Mouse (Mus musculus) cerebellum, adult 9-11 months (tissue): ENCODE results near the gene Myo9b.
"Not testable (repeated sequence)": the region's sequence is repeated elsewhere in the genome, so short reads cannot be mapped to it uniquely, and the experiment has no call there.

Experiments used
- DNase-seq: peaks from one replicate; pipeline ENCODE4 v3.0.0; 2022

Myo9b gene

DNA sequence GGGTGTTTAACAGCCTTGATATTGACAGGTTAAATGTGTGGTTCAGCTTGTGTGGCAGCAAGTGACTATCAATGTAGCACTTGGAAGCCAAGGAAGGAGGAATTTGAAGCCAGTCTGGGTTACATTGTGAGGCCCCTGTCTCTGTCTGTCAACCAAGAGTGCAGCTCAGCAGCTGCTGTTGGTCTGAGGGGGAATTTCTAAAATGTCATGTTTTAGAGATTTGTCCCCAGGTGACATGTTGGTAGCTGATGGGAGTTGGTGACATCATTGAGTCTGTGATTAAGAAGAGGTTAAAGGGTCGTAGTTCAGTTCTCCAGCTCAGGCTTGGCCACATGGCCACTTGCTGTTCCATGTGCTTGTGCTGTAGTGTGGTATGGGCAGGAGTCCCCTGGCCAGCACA lies 24.9 kb downstream of the Myo9b start:
- no peak for DNase-seq

DNA sequence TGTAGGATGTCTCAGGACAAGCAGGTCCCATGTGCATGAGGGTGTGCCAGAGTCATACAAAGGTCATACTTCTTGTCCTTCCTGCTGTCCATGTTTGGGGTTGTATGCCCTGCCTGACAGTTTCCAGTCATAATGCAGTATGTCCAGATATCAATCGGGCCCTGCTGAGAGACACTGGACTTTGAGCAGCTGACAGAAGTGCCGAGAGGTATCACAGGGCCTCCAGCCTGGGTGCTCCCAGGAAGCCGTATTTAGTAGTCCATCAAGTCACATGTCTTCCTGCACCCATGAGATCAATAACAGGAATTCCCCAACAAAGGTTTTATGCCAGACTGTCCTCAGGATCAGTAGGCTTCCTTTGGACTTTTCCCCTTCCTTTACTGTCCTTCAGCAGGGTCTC lies 27.2 kb downstream of the Myo9b start:
- no peak for DNase-seq

- no peak for DNase-seq
Observed at GRCm38 (mm10) chr8:71302788-71303187, 30.3 kb downstream of the Myo9b start.

GRCm38 (mm10) chr8:71303632-71304031 lies 31.1 kb downstream of the Myo9b start:
- DNase-seq, result no peak

DNA sequence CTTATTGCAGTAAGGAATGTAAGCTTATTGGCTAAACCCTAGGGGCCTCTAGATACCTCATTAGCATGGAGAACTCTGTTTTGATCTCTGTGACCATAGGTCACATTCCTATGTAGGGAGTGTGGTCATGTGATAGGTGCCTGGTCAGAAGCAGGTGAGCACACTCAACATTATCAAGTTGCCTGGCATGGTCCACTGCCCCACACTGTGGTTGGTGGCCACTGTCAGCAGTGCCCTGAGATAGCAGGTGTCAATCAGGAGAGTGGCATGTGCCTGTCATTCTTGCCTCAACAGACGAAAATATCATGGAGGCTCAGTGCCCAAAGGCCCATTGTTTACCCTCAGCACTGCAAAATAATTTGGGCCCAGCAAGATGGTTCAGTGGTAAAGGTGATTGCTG lies 33.5 kb downstream of the Myo9b start:
- DNase-seq, result no peak

- no peak for DNase-seq
Observed at GRCm38 (mm10) chr8:71307371-71307770, 34.9 kb downstream of the Myo9b start.

DNA sequence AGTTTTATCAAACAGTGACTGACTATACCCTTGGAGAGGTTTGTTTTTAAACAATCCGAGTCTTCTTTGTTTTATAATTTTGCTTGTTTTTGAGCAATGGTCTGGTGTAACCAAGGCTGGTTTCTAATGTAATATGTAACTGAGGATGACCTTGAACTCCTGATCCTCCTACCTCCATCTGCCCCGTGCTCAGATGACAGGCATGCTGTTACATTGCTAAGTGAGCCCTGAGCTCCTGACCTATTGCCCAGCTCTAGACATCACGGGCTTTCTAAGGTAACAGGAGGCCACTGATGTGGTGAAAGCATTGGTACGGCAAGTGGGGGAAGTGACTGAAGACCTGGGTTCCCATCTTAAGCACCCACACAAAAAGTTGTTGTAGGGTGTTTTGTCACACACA lies 35.4 kb downstream of the Myo9b start:
- DNase-seq, result no peak

- no peak for DNase-seq
Observed at GRCm38 (mm10) chr8:71310446-71310845, 37.9 kb downstream of the Myo9b start.

- DNase-seq, result no peak
Observed at GRCm38 (mm10) chr8:71312700-71313099, 40.2 kb downstream of the Myo9b start.

DNA sequence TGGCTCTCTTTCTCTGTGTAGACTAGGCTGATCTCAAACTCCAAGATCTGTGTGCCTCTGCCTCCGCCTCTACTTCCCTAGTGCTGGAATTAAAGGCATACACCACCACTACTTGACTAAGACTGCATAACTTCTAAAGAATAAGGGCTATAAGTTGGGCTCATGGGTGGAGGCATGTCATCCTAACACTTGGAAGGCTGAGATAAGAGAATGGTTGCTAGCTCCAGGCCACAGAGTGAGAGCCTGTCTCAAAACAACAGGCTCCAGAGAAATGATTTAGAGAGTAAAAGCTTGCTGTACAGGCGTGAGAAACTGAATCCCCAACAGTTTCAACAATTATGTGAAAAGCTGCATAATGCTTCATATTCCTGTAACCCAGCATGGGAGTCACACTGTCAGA lies 41.4 kb downstream of the Myo9b start:
- DNase-seq, result no peak

DNA sequence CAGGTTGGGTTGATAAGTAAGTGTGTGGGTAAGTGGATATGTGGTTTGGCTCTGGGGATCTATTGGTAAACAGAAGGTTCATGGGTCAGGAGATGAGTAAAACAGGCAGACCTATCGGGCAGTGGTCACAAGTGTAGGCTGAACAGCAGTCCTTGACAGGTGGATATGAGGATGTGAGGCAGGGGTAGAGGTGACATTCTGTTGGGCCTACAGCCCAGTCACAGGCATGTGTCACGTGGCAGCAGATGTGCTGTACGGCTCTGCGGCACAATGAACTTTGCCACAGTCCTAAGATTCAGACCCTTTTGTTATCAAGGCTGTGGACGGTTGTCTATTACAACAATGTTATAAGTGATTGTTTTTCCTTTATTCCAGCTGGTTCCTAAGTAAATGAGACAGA lies 43.5 kb downstream of the Myo9b start:
- DNase-seq, result no peak

DNA sequence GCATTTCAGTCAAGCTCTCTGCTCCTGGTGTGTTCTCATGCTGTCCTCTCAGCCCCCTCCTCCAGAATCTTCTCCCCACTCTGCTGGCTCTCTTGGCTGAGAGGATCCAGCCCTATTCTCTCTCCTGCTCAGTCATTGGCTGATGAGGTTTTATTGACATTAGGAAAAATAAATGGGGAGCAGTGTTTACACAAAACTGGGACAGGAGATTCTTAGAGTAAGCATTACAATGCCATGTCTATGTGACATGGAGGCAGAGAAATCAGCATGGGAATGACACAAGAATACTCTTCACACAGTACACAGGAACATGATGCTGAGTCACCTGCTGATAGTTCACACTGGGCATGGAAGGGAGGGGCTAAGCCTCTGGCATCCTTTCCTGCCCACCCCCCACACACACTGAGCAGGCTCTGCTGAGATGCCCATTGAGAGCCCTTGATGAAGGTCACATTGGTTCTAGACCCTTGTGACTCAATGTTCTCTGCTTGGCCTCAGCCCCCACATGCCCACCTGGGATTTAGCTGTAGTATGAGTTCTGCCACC lies 44.0 kb downstream of the Myo9b start:
- no peak for DNase-seq

DNA sequence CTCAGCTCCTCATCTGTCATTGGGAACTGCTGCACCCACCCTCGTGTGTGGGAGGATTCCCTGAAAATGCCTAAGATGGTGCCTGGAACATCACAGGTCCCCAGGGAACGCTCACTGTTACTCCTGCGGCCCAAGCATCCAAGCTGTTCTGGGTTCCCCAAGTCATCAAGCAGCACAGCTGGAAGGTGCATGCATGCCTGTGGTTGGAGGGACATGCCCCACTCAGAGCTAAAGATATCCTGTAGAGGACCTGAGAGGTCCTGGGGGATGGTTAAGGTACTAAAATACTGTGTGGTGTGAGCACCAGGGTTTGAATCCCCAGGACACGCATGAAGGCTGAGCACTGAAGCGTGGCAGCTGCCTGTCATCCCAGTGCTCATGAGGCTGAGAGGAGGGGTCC lies 46.1 kb downstream of the Myo9b start:
- DNase-seq, result not testable (repeated sequence)

GRCm38 (mm10) chr8:71319760-71320159 lies 47.2 kb downstream of the Myo9b start:
- not testable (repeated sequence) for DNase-seq

- DNase-seq, result no peak
Observed at GRCm38 (mm10) chr8:71322939-71323338, 50.4 kb downstream of the Myo9b start.

DNA sequence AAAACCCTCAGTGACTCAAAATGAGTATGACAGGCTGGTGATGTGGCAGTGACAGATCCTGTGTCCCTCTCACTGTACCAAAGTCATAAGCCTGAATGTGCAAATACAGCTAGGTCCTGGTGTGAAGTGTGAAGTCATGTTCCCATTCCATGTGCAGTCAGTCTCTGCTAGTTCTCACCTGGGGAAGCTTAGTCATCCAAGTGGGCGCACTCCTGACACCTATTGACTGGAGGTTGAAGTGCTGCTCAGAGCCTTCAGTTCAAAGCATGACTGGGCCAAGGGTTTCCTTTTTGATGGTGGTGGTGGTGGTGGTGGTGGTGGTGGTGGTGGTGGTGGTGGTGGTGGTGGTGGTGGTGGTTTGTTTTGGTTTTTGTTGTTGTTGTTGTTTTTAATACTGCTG lies 52.3 kb downstream of the Myo9b start:
- no peak for DNase-seq

GRCm38 (mm10) chr8:71337834-71338233 lies 65.3 kb downstream of the Myo9b start:
- not testable (repeated sequence) for DNase-seq

DNA sequence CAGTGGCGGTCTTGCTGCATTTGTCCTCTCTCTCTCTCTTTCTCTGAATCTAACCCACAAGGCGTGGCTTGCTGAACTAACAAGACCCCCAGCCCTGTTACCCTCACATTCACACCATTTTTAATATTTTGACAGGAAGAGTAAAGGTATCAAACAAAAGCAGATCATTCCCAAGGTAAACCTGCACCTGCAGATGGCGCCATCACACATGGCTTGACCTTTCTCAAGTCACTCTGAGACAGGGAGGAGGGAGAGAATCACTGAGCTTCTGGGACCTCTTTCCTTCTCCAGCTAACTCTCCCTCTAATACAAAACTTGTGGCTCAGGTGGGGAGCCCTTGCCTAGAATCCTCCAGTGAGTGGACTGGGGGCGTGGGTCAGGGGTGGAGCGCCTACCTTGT lies 68.1 kb downstream of the Myo9b start:
- DNase-seq, result no peak

- DNase-seq, result no peak
Observed at GRCm38 (mm10) chr8:71346581-71346980, 74.1 kb downstream of the Myo9b start.

DNA sequence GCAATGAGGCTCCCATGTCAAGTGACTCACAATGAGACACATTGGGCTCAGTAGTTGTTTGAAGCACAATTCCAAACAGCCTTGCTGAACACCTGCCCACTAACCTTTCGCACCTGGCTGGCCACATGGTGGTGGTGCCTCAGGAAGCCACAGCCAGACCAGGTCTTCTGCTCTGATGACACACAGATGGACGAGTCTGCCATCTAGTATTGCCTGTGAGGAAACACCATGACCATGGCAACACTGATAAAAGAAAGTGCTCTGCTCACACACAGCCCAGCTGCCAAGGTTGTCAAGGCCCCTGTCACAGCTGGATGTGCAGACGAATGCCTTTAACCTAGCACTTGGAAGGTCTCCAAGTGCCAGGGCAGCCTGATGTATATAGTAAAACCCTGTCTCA lies 78.6 kb downstream of the Myo9b start:
- DNase-seq, result no peak

DNA sequence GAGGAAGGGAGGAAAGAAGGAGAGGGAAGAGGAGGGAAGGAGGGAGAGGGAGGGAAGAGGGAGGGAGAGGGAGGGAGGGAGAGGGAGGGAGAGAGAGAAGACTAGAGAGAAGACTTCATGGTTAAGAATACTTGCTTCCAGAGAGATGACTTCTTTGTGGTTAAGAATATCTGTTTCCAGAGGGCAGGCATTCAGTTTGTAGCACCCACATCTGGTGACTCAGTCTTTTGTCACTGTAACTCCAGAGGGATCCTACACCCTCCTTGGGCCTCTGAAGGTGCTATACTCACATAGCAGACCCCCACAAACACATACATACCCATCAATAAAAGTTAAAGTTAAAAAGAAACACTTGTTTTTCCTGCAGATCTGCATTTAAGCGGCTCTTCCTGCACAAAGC lies 79.0 kb downstream of the Myo9b start:
- DNase-seq, result no peak

- DNase-seq, result no peak
Observed at GRCm38 (mm10) chr8:71358026-71358425, 85.5 kb downstream of the Myo9b start.

- DNase-seq, result peak; percentile 95
Observed at GRCm38 (mm10) chr8:71366771-71367528, 94.4 kb downstream of the Myo9b start, which contains the start of gene Use1. TSS of gene Use1 (plus strand) at chr8:71366848.

- no peak for DNase-seq
Observed at GRCm38 (mm10) chr8:71367529-71368176, 95.1 kb downstream of the Myo9b start.
